Mouse (Mus musculus): Measurements from ENCODE around the gene Iqcd. TPM values are rescaled to one million over a fixed set of nuclear protein-coding genes. Genes with fewer than 3 reads are reported as not detected.

The Iqcd gene
- polyA plus RNA-seq, 1 experiment from 2014 or later = 1.2 TPM

DNA sequence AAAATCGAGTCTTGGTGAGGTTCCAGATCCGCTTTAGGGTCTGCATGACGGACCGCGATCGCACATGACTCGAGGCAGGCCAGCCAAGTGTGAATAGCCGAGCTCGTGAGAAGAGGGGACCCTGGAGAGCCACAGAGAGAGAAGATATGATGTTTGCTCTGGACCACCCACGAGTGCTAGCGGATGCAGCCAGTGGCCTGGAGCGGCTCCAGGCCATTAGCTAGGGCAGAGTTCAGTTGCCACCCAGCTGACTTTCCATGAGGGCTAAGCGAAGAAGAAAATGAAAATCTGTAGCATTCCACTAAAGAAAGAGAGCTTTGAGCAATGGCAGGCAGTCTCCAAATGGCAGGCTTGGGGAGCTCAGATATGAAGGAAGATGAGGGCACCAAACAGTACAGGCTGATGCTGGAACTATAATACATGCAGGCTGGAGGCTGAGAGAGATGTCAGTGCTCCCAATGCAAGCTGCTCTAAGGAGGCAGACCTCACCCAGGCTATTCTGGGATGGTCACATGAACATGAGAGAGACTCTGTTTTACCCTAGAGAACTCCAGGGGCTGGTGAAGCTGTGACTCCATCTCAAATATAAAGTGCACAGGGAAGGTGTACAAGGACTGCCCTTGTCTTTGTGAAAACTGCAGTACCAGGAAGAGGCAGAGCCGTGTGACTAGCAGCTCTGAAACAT, 17.6 kb upstream of the Iqcd start:
- WGBS (ENCODE audit: insufficient replicate concordance) = 80% methylated on average over 14 of the region's 14 CpGs
- Histone ChIP-seq H3K27me3 (no peaks in the 10 kb centered on the region), H3K4me3 (replicated peaks) (no peak overlapping the region), H3K9ac (no peak overlapping the region), H3K36me3 (replicated peaks) (peaks cover 30% of the 10 kb centered on the region), H3K4me2 (no peak overlapping the region), H3K27ac (replicated peaks) (no peak overlapping the region), H3K9me3 (replicated peaks) (no peaks in the 10 kb centered on the region), H3K4me1 (replicated peaks) (peaks cover 81% of the 10 kb centered on the region)
- ATAC-seq (ENCODE audit: insufficient read depth) = no peak

DNA sequence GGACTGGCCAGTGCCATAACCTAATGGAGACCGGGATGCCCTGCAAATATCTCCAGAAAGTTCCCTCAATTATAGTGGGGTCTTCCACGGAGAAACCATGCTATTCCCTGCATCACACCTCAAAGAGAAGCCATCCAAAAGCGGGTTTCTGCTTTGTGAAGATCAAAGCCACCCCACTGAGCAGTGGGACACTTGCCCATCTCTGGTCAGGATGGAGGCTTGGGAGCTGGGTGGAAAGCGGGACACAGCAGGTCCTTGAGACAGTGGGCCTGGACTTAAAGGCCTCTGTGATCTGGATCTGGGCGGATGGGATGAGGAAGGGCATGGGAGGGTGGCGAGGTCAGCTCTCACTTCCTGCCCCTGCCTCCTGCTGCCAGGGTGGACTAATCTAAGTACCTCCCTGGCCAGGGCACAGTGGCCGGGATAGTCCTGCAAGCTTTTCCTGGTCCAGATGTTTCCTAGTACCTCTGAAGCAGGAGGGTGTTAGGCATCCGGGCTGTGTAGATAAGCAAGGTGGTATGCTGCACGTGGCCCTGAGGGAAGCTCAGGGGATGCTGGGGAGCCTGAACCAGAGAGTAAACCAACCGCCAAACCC, 14.2 kb upstream of the Iqcd start:
- Histone ChIP-seq H3K9me3 (replicated peaks) (no peaks in the 10 kb centered on the region), H3K4me2 (no peak overlapping the region), H3K27me3 (no peaks in the 10 kb centered on the region), H3K4me3 (replicated peaks) (no peak overlapping the region), H3K9ac (no peak overlapping the region), H3K4me1 (replicated peaks) (peaks cover 81% of the 10 kb centered on the region), H3K27ac (replicated peaks) (no peak overlapping the region; the same call in 1 of the 2 replicates), H3K36me3 (replicated peaks) (peaks cover 26% of the 10 kb centered on the region)
- no peak for ATAC-seq (ENCODE audit: insufficient read depth)
- WGBS (ENCODE audit: insufficient replicate concordance) = 68% methylated on average over 10 of the region's 10 CpGs

DNA sequence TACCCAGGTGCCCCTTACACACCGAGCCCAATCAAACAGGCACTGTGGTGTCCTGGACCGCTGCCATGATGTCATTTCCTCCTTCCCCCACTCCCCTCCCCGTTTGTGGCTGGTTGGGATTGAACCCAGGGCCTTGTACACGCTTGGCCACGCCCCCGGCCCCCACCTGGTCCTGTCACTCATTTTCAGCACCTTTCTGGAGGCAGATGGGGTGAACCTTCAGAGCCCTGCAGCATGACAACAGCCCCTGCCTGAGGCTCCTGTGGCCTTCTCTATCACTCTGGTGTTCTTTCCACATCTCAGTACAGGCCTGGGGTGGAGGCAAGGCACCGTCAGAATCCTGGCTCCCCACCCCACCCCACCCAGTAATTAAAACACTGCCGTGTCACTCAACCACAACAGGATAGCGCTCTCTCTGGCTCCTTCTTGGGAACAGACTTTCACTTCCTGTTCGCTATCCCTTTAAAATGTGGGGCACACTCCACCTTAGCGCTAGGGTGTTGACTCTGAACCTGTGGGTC, 12.0 kb upstream of the Iqcd start:
- 39% methylated on average over 11 of the region's 11 CpGs for WGBS (ENCODE audit: insufficient replicate concordance)
- Histone ChIP-seq H3K27ac (replicated peaks) (peak overlapping the region; percentile 97), H3K9me3 (replicated peaks) (no peaks in the 10 kb centered on the region), H3K9ac (peak overlapping the region; percentile 33), H3K4me1 (replicated peaks) (peaks cover 73% of the 10 kb centered on the region), H3K36me3 (replicated peaks) (peaks cover 45% of the 10 kb centered on the region), H3K27me3 (no peaks in the 10 kb centered on the region), H3K4me3 (replicated peaks) (0 out of 2 replicates have a peak overlapping the region, but pooled peaks have one; percentile 4), H3K4me2 (peak overlapping the region; percentile 72)
- peak; percentile 79 for ATAC-seq (ENCODE audit: insufficient read depth)

DNA sequence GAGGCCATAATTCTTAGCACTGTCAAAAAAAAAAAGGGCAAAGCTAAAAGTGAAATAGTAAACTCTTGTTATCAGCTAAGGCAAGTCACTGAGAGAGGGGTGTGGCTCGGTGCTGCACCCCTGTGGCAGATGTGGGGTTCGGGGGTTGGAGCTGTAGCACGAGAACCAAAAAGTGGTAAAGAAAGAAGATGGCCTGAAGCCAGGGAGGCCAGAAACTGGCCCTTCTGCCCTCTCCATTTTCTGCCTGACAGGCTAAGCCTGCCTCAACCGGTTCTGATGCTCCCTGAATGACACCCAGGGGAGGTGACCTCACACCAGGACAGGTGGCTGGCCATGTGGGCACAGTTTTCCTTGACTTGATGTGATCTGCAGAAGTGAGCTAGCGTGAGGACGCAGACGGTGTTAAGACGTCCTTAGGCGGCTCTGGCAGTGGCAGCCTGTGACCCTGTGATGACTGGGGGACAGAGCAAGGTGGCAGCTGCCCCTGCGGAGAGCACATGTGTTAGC, 10.8 kb upstream of the Iqcd start:
- peak overlapping the region; percentile 60 for H3K9ac ChIP-seq
- peaks cover 55% of the 10 kb centered on the region for H3K36me3 ChIP-seq (replicated peaks)
- peak; percentile 76 for ATAC-seq (ENCODE audit: insufficient read depth)
- H3K9me3 ChIP-seq (replicated peaks) = no peaks in the 10 kb centered on the region
- peak overlapping the region; percentile 72 for H3K4me2 ChIP-seq
- no peaks in the 10 kb centered on the region for H3K27me3 ChIP-seq
- H3K27ac ChIP-seq (replicated peaks) = peak overlapping the region; percentile 97
- H3K4me1 ChIP-seq (replicated peaks) = peaks cover 79% of the 10 kb centered on the region
- peak overlapping the region; percentile 36 for H3K4me3 ChIP-seq (replicated peaks)
- 20% methylated on average over 10 of the region's 10 CpGs for WGBS (ENCODE audit: insufficient replicate concordance)

DNA sequence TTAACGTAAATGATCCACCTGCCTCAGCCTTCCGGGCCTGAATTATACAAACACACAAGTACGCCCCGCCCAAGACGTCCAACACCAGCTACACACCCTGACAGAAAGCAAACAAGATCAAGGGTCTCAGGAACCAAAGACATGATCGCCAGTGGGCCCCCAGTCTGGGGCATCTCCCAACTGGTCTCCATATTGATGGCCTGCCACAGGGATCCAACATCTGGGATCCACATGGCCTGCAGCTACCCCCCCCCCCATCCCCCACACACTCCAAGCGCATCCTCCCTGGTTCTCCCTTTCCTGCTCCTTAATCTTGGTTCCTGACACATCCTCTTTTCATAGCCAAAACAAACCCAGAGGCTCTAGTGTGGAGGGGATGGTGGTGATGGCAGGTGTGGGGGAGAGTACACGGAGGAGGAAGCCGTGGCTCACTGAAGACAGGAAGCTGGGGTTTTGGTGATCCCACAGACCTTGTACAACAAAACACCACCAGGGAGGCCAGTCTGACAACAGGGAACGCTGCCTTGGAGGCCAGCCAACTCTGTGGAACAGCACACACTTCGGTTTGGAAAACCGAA, 10.2 kb upstream of the Iqcd start:
- Histone ChIP-seq H3K36me3 (replicated peaks) (peaks cover 56% of the 10 kb centered on the region), H3K27ac (replicated peaks) (peak overlapping the region; percentile 97), H3K27me3 (no peaks in the 10 kb centered on the region), H3K4me1 (replicated peaks) (peaks cover 84% of the 10 kb centered on the region), H3K4me2 (peak overlapping the region; percentile 72), H3K9me3 (replicated peaks) (no peaks in the 10 kb centered on the region), H3K9ac (peak overlapping the region; percentile 60), H3K4me3 (replicated peaks) (peak overlapping the region; percentile 36)
- ATAC-seq (ENCODE audit: insufficient read depth) = peak; percentile 50
- 17% methylated on average over 12 of the region's 12 CpGs for WGBS (ENCODE audit: insufficient replicate concordance)

DNA sequence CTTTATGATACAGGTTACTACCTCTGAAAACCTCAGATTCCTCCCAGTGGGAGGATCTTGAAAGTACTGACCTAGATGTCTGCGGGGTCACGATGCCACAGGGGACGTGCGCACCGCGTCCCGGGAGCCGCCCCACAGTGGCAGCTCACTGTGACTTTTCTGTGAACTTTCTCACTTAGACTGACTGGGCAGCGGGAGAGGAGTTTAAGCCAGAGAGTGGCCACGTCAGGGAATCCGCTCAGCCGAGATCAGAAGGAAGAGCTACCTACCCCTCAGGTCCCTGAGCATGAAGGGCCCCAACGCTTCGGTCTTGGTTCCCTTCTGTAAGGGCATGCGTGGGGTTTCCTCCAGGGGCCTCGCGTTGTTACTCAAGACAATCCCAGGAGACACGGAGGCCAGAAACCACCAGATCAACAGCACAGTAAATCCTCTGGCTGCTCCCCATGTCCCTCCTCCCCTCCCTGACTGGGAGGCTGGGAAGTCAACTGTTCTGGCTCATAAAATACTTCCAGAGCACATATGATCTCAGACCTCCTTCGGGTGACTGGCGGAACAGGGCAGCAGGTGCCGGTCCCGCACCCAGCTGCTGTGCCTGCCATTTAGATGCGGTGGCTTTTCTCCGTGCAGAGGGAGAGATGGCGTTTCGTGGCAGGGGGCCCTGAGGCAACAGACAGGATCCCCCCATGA, 9.5 kb upstream of the Iqcd start:
- Histone ChIP-seq H3K4me3 (replicated peaks) (0 out of 2 replicates have a peak overlapping the region, but pooled peaks have one; percentile 36), H3K27ac (replicated peaks) (peak overlapping the region; percentile 97), H3K4me2 (peak overlapping the region; percentile 72), H3K27me3 (no peaks in the 10 kb centered on the region), H3K36me3 (replicated peaks) (peaks cover 60% of the 10 kb centered on the region), H3K9me3 (replicated peaks) (no peaks in the 10 kb centered on the region), H3K4me1 (replicated peaks) (peaks cover 85% of the 10 kb centered on the region), H3K9ac (peak overlapping the region; percentile 60; the same call in 1 of the 2 replicates)
- ATAC-seq (ENCODE audit: insufficient read depth) = no peak
- 50% methylated on average over 26 of the region's 26 CpGs for WGBS (ENCODE audit: insufficient replicate concordance)

DNA sequence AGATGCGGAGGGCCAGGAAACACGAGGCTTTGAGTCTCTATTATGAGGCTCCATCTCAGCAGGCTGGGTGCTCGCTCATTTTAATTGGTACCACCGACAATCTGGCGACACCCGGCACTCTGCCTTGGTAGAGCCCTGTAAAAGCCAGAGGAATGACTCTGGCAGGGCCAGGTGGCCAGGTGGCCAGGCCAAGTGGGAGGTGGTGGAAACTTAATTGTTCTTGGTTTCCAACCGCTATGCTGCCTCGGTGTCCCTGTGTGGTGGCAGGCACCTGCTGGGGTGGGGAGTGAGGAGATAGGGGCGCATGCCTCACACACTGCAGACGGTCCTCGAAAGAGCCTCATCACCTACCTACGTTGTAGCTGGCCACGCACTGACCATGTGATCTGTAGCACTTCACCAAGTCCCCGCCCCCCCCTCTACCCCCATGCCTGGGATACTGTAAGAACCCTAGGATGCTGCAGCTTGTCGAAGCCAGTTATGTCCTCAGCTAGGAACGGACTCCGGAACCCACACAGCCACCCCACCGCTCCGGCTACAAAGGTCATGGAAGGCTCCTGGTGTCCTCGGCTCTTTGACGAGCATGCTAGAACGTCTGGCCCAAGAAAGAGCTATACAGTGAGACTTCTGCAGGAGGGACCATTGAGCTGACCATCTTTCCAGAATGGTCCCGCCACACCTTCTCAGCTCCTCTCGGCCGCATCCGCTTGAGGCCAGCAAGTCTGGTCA, 8.8 kb upstream of the Iqcd start:
- Histone ChIP-seq H3K27me3 (no peaks in the 10 kb centered on the region), H3K9me3 (replicated peaks) (no peaks in the 10 kb centered on the region), H3K9ac (no peak overlapping the region), H3K4me3 (replicated peaks) (no peak overlapping the region), H3K4me1 (replicated peaks) (peaks cover 85% of the 10 kb centered on the region), H3K27ac (replicated peaks) (peak overlapping the region; percentile 97), H3K36me3 (replicated peaks) (peaks cover 60% of the 10 kb centered on the region), H3K4me2 (peak overlapping the region; percentile 72; the same call in 1 of the 2 replicates)
- ATAC-seq (ENCODE audit: insufficient read depth) = no peak
- 88% methylated on average over 26 of the region's 26 CpGs for WGBS (ENCODE audit: insufficient replicate concordance)

DNA sequence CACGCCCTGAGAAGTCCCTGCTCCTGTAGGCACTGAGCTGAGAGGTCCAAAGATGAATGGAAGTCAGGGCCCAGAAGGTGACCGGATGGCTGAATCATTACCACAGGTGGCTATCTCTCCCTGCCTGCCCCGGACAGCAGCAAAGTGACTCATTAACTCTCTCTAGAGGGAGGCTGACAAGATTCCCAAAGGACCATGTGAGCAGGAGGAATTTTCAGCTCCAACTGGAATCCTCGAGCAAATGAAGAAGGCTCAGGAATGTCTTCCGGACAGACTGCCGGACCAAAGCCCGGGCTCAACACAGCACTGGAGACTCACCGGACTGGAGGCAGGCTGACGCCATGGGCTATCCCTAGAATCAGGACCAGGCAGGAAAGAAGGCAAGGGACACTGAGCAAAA, 6.8 kb upstream of the Iqcd start:
- Histone ChIP-seq H3K9me3 (replicated peaks) (no peaks in the 10 kb centered on the region), H3K27ac (replicated peaks) (peak overlapping the region; percentile 19; the same call in 1 of the 2 replicates), H3K36me3 (replicated peaks) (peaks cover 66% of the 10 kb centered on the region), H3K27me3 (no peaks in the 10 kb centered on the region), H3K4me3 (replicated peaks) (no peak overlapping the region), H3K4me2 (no peak overlapping the region), H3K4me1 (replicated peaks) (peaks cover 86% of the 10 kb centered on the region), H3K9ac (no peak overlapping the region)
- ATAC-seq (ENCODE audit: insufficient read depth) = no peak
- 78% methylated on average over 9 of the region's 9 CpGs for WGBS (ENCODE audit: insufficient replicate concordance)

DNA sequence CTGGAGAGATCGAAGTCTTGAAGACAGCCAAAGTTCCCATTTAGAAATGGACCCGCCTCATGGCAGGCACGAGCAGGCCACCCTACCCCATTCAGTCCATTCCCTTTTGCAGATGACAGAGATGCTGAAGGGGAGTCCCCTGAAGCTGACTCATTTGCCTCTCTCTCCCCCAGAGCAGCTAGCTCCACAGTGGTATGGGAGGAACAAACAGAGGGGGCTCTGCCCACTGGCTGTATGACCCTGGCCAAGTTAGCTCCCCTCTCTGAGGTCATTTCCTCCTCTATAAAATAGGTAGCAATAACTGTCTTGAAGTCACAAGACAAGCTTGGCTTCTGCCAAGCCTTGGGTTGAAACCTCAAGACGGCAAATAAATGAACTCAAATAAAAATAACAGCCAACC, 5.3 kb upstream of the Iqcd start:
- Histone ChIP-seq H3K9ac (no peak overlapping the region), H3K27ac (replicated peaks) (no peak overlapping the region), H3K9me3 (replicated peaks) (no peaks in the 10 kb centered on the region), H3K4me2 (no peak overlapping the region), H3K4me3 (replicated peaks) (no peak overlapping the region), H3K4me1 (replicated peaks) (peaks cover 79% of the 10 kb centered on the region), H3K36me3 (replicated peaks) (peaks cover 66% of the 10 kb centered on the region), H3K27me3 (no peaks in the 10 kb centered on the region)
- no peak for ATAC-seq (ENCODE audit: insufficient read depth)
- 86% methylated on average over 4 of the region's 4 CpGs for WGBS (ENCODE audit: insufficient replicate concordance)

DNA sequence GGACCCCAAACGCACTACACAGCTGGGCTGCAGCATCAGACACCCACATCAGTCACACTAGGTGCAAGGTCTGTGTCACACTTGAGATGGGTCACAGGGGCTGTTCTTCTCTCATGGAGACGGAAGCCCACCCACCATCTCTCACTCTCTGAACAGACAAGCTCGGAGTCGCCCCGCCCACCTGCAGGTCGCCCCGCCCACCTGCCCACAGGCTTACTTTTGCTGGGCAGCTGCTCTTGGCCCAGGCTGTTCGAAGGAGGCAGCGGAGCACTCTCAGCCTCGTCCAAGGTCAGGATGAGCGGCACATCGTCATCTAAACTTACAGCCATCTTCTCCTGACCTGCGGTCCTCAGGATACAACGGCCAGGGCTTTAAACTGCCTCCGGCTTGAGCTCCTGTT, 3.8 kb upstream of the Iqcd start:
- no peak for ATAC-seq (ENCODE audit: insufficient read depth)
- Histone ChIP-seq H3K9me3 (replicated peaks) (no peaks in the 10 kb centered on the region), H3K27ac (replicated peaks) (0 out of 2 replicates have a peak overlapping the region, but pooled peaks have one; percentile 61), H3K4me1 (replicated peaks) (peaks cover 76% of the 10 kb centered on the region), H3K27me3 (no peaks in the 10 kb centered on the region), H3K36me3 (replicated peaks) (peaks cover 57% of the 10 kb centered on the region), H3K9ac (no peak overlapping the region), H3K4me3 (replicated peaks) (no peak overlapping the region), H3K4me2 (peak overlapping the region; percentile 28; the same call in 1 of the 2 replicates)
- WGBS (ENCODE audit: insufficient replicate concordance) = 64% methylated on average over 15 of the region's 15 CpGs
